Mouse (Mus musculus) heart, adult 2 months (tissue): Measurements from ENCODE around the gene Tcte2. TPM values are rescaled to one million over a fixed set of nuclear protein-coding genes. Genes with fewer than 3 reads are reported as not detected.

Experiments used
- DNase-seq, 2 experiments: peaks; one replicate each; pipeline ENCODE4 v3.0.0; 2021
- H3K27ac ChIP-seq: fragments of 200-600 bp; 2 replicates; pipeline ENCODE4 v1.8.1; 2022
- H3K27me3 ChIP-seq: fragments of 200-500 bp; 2 replicates; pipeline ENCODE4 v1.6.1; 2012; ENCODE audit warnings: mild to moderate bottlenecking, low read length, inconsistent platforms, mixed read lengths; ENCODE audit not compliant: control insufficient read depth, insufficient read depth
- H3K36me3 ChIP-seq: fragments of 200-500 bp; 2 replicates; pipeline ENCODE4 v1.6.1; 2012; ENCODE audit warnings: low read length, inconsistent platforms; ENCODE audit not compliant: control insufficient read depth, insufficient read depth
- H3K4me1 ChIP-seq: fragments of 200-500 bp; 2 replicates; pipeline ENCODE4 v1.6.1; 2011; ENCODE audit warnings: low read length; ENCODE audit not compliant: control insufficient read depth, insufficient read depth
- H3K4me3 ChIP-seq: fragments of 200-600 bp; 2 replicates; pipeline ENCODE4 v1.8.1; 2022
- H3K79me2 ChIP-seq: fragments of 200-500 bp; replicated peaks from 2 replicates; pipeline ENCODE4 v1.6.1; 2012; ENCODE audit warnings: mild to moderate bottlenecking, inconsistent platforms, low read length, moderate library complexity, mixed read lengths; ENCODE audit not compliant: control insufficient read depth, insufficient read depth
- H3K9ac ChIP-seq: fragments of 200-500 bp; 2 replicates; pipeline ENCODE4 v1.6.1; 2012; ENCODE audit warnings: low read depth, mild to moderate bottlenecking, control low read depth, inconsistent platforms, low read length, mixed read lengths
- CTCF ChIP-seq: fragments of 200-600 bp; IDR thresholded peaks from 2 replicates; pipeline ENCODE4 v1.8.1; 2022; ENCODE audit warnings: antibody characterized with exemption, mild to moderate bottlenecking, moderate library complexity
- EP300 ChIP-seq: fragments of 200-500 bp; IDR thresholded peaks from 2 replicates; pipeline ENCODE4 v1.6.1; 2011; ENCODE audit warnings: low read depth, low read length, control low read depth; ENCODE audit not compliant: insufficient read depth
- POLR2A ChIP-seq: fragments of 200-500 bp; IDR thresholded peaks from 2 replicates; pipeline ENCODE4 v1.6.1; 2011; ENCODE audit warnings: mild to moderate bottlenecking, low read depth, low read length, control low read depth; ENCODE audit not compliant: insufficient read depth
- WGBS: fragments of 180-500 bp; shearing (Covaris S2); methylation state at CpG from one replicate; pipeline ENCODE4 v1.1.7; 2018; 5-methylcytosine and 5-hydroxymethylcytosine counted together
- intact Hi-C: fragments of 180-260 bp; cut with DNase I; formaldehyde crosslinking; loops from one replicate; pipeline ENCODE4 v1.15.1; 2025
- polyA plus RNA-seq: library from polyadenylated mRNA; depleted of rRNA; stranded (reverse); fragments of >200 nt; gene quantifications from 2 replicates; pipeline ENCODE4 v1.2.3, GENCODE M21; 2012
- total RNA-seq, 2 experiments: library from RNA; stranded (reverse); gene quantifications; 2 replicates each; pipeline ENCODE4 v1.2.3; 2021

The Tcte2 gene
- total and polyA plus RNA-seq, 3 experiments, result 2.5 to 6.3 (median 3.8) TPM

DNA sequence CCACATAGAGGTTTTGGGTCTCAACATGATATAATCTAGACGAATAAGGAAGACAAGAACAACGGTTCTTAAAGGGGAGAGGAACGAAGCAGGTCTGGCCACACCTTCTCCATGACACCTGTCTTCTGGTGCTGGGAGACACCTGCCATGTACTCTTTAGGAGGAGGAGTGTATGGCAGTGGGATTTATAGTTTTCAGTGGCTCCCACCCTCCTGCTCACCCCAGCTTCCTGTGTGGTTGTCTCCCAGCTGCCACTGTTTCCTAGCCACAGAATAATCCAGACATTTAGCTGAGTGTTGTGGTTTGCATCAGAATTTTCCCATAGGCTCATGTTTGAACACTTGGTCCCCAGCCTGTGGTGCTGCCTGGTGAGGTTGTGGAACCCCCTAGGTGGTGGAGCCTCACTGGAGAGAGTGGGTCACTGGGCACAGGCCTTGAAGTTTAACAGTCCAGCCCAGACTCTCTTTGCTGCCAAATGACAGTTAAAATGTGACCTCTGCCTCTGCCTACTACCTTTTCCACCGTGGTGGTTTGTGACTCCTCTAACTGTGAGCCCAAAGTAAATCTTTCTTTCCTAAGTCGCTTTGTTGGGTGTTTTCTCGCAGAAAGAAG is 86.8 kb downstream of the Tcte2 start:
- Histone ChIP-seq H3K27ac (peak overlapping the region; percentile 6; the same call in 1 of the 2 replicates), H3K79me2 (no peaks in the 10 kb centered on the region), H3K4me3 (no peak overlapping the region), H3K27me3 (no peaks in the 10 kb centered on the region), H3K9ac (no peak overlapping the region), H3K36me3 (peaks cover 2% of the 10 kb centered on the region; the same call in 1 of the 2 replicates), H3K4me1 (peaks cover 7% of the 10 kb centered on the region)
- TF ChIP-seq CTCF (no peak), EP300 (no peak)
- intact Hi-C loops, result no loop called here
- 65% methylated on average over 6 of the region's 6 CpGs for WGBS
- no peak for DNase-seq

DNA sequence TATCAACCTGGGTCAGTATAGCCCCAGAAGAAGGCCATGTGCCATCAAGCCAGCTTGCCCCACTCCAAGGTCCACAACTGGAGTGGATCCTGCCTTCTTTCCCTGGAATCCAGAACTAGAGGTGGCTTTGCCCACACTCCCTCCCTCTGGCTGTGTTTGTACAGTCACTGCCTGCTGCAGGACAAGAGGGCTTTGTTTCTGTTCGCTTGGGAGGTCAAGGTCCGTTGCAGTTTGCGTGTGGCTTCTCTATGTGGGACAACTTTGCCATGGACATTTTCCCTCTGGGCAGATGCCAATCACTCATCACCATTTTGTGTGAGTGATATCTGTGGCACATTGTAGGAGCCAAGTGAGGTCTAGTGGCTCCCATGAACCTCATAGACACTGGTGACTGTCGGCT is 89.9 kb downstream of the Tcte2 start:
- no peak for TF ChIP-seq EP300
- no peaks in the 10 kb centered on the region for H3K79me2 ChIP-seq
- peak in 1 of 2 experiments; percentile 42 for DNase-seq

DNA sequence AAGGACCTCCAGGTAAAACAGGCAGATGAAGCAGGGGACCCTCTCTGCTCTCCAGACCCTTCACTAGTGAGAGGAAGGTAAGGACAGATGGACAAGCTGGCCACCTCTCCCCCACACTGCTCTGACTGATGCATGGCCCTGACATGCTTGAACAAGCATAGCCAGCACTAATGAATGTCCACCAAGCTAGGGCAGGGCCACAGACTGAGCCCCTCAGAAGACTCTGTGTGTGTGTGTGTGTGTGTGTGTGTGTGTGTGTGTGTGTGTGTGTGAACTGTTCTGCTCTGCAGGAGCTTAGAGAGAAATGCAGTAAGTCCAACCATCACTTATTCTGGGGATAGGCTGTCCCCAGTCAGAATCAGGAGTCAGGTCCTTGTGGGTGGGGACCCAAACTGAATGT is 91.4 kb downstream of the Tcte2 start:
- TF ChIP-seq POLR2A, result no peak
- no peak for TF ChIP-seq CTCF
- no peak for TF ChIP-seq EP300
- Histone ChIP-seq H3K4me3 (no peak overlapping the region), H3K79me2 (no peaks in the 10 kb centered on the region), H3K9ac (no peak overlapping the region), H3K27ac (no peak overlapping the region), H3K4me1 (peaks cover 3% of the 10 kb centered on the region), H3K36me3 (no peaks in the 10 kb centered on the region), H3K27me3 (no peaks in the 10 kb centered on the region)
- intact Hi-C loops, result no loop called here
- no peak for DNase-seq

More for the DNA sequence above, 89.9 kb downstream of the Tcte2 start:
- Histone ChIP-seq H3K4me1 (peaks cover 6% of the 10 kb centered on the region), H3K9ac (no peak overlapping the region), H3K27me3 (no peaks in the 10 kb centered on the region), H3K4me3 (no peak overlapping the region), H3K27ac (peak overlapping the region; percentile 16; the same call in 1 of the 2 replicates), H3K36me3 (no peaks in the 10 kb centered on the region)
- WGBS, result 51% methylated on average over 4 of the region's 4 CpGs
- intact Hi-C loops, result no loop called here

DNA sequence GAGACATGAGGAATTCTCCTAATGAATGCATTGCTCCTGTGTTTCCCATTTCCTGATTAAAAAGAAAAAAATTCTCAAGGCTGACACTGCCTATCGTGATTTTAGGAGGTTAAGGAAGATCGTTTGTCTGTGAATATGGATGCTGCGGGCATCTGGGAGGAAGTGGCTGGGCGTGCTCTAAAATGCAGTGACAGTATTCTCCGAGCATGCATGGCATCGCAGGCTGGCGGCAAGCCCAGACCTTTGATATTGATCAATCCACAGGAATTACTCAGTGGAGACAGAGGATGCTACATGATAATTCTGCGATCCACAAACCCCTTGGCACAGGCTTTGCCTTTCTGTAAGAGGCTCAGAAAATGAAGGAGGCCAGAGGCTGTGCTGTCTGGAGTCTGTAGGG is 92.4 kb downstream of the Tcte2 start:
- H3K36me3 ChIP-seq, result no peaks in the 10 kb centered on the region
- H3K27ac ChIP-seq, result peak overlapping the region; percentile 2; the same call in 1 of the 2 replicates
- H3K4me1 ChIP-seq, result peaks cover 3% of the 10 kb centered on the region
- H3K79me2 ChIP-seq, result no peaks in the 10 kb centered on the region
- peak in 1 of 2 experiments; percentile 43 for DNase-seq
- intact Hi-C loops, result no loop called here
- 26% methylated on average over 8 of the region's 8 CpGs for WGBS
- no peak overlapping the region for H3K9ac ChIP-seq
- TF ChIP-seq CTCF, result no peak
- no peak for TF ChIP-seq EP300
- no peak for TF ChIP-seq POLR2A
- no peak overlapping the region for H3K4me3 ChIP-seq
- H3K27me3 ChIP-seq, result no peaks in the 10 kb centered on the region

DNA sequence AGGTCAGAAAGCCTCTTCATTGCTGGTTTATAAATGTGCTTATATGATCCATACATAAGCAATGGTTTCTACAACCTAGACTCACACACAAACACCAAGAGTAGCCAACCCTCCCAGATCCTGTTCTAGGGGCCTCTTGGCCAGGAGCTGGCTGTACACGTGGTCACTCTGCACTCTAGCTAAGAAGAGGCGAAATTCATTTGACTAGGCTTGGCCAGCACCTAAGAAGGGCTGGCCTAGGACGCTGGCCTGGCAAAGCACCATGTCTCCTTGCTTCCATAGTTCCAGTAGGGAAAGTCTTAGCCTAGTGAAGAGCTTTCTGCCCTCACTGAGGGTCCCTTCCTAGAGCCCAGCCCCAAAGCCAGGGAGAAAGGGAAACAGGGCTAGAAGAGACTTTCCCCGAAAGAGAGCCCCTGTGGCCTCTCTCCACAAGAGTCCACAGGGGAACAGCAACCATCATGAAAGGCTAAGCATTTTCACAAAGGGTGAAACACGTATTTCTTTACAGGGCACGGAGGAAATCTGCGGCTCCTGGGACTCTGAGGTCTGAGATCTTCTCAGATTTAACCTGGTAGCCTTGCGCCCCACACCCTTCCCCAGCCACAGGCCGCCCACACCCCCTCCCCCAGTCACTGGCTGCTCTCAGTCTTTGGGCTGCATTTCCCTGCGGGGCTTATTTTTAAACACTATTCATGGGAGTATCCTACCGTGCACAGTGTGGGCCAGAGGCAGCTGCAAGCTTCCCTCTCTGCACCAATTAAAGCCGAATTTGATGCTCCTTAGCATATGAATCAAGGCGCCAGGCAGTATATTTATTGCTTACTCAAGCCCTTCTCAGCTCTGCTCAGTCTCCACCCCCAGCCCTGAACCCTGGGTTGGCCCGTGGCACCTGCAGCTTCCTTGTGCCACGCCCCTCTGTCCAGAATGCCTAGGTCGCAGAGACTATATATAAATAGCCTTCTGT is 93.3 kb downstream of the Tcte2 start:
- Histone ChIP-seq H3K36me3 (no peaks in the 10 kb centered on the region), H3K4me3 (no peak overlapping the region), H3K9ac (no peak overlapping the region), H3K27ac (peak overlapping the region; percentile 16), H3K27me3 (no peaks in the 10 kb centered on the region), H3K4me1 (peaks cover 3% of the 10 kb centered on the region), H3K79me2 (no peaks in the 10 kb centered on the region)
- no peak for DNase-seq
- TF ChIP-seq EP300 (no peak), CTCF (no peak)
- 23% methylated on average over 16 of the region's 16 CpGs for WGBS
- intact Hi-C loops, result no loop called here

DNA sequence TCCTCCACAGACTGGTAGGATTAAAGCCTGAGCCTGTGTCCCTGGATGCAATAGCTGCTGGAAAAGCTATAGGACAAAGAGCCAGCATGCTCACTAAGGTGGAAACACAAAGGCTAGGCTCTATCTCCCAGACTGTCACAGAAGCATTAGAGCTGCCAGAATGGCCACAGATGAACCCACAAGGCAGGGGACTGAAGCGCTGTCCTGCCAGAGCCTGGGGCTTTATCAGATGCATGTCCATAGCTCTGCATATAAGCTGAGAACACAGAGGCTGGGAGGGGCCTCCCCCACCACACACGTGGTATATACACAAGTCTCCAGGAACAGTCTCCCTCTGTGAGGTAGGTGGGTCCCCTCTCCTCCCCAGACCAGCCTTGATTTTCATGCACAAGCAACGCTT is 94.6 kb downstream of the Tcte2 start:
- no peaks in the 10 kb centered on the region for H3K36me3 ChIP-seq
- no peak overlapping the region for H3K9ac ChIP-seq
- peaks cover 3% of the 10 kb centered on the region for H3K4me1 ChIP-seq
- no peak overlapping the region for H3K27ac ChIP-seq
- H3K27me3 ChIP-seq, result no peaks in the 10 kb centered on the region
- 58% methylated on average over 3 of the region's 3 CpGs for WGBS
- no peaks in the 10 kb centered on the region for H3K79me2 ChIP-seq
- DNase-seq, result no peak
- intact Hi-C loops, result no loop called here
- TF ChIP-seq EP300 (no peak), POLR2A (no peak), CTCF (no peak)
- no peak overlapping the region for H3K4me3 ChIP-seq
